Mouse (Mus musculus): ENCODE results near the gene Hexb. TPM values are rescaled to one million over a fixed set of nuclear protein-coding genes. Genes with fewer than 3 reads are reported as not detected.
"Not testable (repeated sequence)": the region's sequence is repeated elsewhere in the genome, so short reads cannot be mapped to it uniquely, and the experiment has no call there.

Hexb gene
- polyA plus RNA-seq, 1 experiment from 2014 or later = 59.0 TPM

- Histone ChIP-seq H3K4me1 (replicated peaks; ENCODE audit: insufficient read depth, low read length) (0 out of 2 replicates have a peak, but pooled peaks cover 3% of the 10 kb centered on the region), H3K9me3 (replicated peaks; ENCODE audit: low read length) (no peaks in the 10 kb centered on the region), H3K27ac (peak within 1 kb of the TSS; percentile 94), H3K4me3 (replicated peaks; ENCODE audit: low read depth, low read length) (peak within 1 kb of the TSS; percentile 89), H3K27me3 (ENCODE audit: insufficient read depth, low read length) (no peaks in the 10 kb centered on the region), H3K9ac (ENCODE audit: low read depth, low read length) (peak within 1 kb of the TSS; percentile 91), H3K36me3 (ENCODE audit: insufficient read depth, low read length) (peaks cover 11% of the 10 kb centered on the region; the same call in 1 of the 2 replicates), H3K4me2 (ENCODE audit: low read length) (peak within 1 kb of the TSS; percentile 75)
- TF ChIP-seq CTCF (IDR thresholded peaks at IDR 0.05; ENCODE audit: low read depth) = no peak
- under 1% methylated on average over 57 of the region's 57 CpGs for WGBS
- peak; percentile 98 for DNase-seq (ENCODE audit: low spot score)
- peak; percentile 97 for ATAC-seq (replicated peaks; ENCODE audit: low FRiP score, low read depth)
Observed at GRCm38 (mm10) chr13:97137466-97138400, 60.4 kb downstream of the Hexb start, which contains the start of the genes Gfm2 and Nsa2. Gene Gfm2, plus strand, starts transcription at chr13:97137937. Gene Nsa2, minus strand, starts transcription at chr13:97137937.

GRCm38 (mm10) chr13:97130413-97130812 lies 67.7 kb downstream of the Hexb start:
- ATAC-seq (replicated peaks; ENCODE audit: low FRiP score, low read depth); H3K27ac ChIP-seq; H3K4me2 ChIP-seq (ENCODE audit: low read length); H3K4me3 ChIP-seq (replicated peaks; ENCODE audit: low read depth, low read length); H3K9me3 ChIP-seq (replicated peaks; ENCODE audit: low read length); H3K4me1 ChIP-seq (replicated peaks; ENCODE audit: insufficient read depth, low read length); H3K27me3 ChIP-seq (ENCODE audit: insufficient read depth, low read length); H3K9ac ChIP-seq (ENCODE audit: low read depth, low read length); DNase-seq (ENCODE audit: low spot score): not testable (repeated sequence)
- WGBS = no CpG with 5 or more reads among the region's 2 CpGs
- peaks cover 19% of the 10 kb centered on the region; the same call in 1 of the 2 replicates for H3K36me3 ChIP-seq (ENCODE audit: insufficient read depth, low read length)

- not testable (repeated sequence) for H3K27ac ChIP-seq; H3K4me1 ChIP-seq (replicated peaks; ENCODE audit: insufficient read depth, low read length); H3K4me3 ChIP-seq (replicated peaks; ENCODE audit: low read depth, low read length); H3K4me2 ChIP-seq (ENCODE audit: low read length); H3K27me3 ChIP-seq (ENCODE audit: insufficient read depth, low read length); ATAC-seq (replicated peaks; ENCODE audit: low FRiP score, low read depth); H3K9ac ChIP-seq (ENCODE audit: low read depth, low read length); H3K9me3 ChIP-seq (replicated peaks; ENCODE audit: low read length); DNase-seq (ENCODE audit: low spot score)
- H3K36me3 ChIP-seq (ENCODE audit: insufficient read depth, low read length) = peaks cover 17% of the 10 kb centered on the region; the same call in 1 of the 2 replicates
- WGBS = 80% methylated on average over 2 of the region's 4 CpGs
Observed at GRCm38 (mm10) chr13:97129654-97130053, 68.5 kb downstream of the Hexb start.

Other genes with a start within 250 kb of the Hexb start
- not detected in 2 replicates for gene 1700029F12Rik, start 164.0 kb downstream of the Hexb start, polyA plus RNA-seq (2015; fragmentation: Nextera tagmentation; extraction: Ambion mirVana)
- gene Fam169a, start 131.1 kb downstream of the Hexb start, polyA plus RNA-seq (2015; fragmentation: Nextera tagmentation; extraction: Ambion mirVana) = 1.8 TPM in 2 replicates
- gene Gm6169, start 99.1 kb downstream of the Hexb start, polyA plus RNA-seq (2015; fragmentation: Nextera tagmentation; extraction: Ambion mirVana) = 4.1 and 5.2 TPM in 2 replicates
- 20.4 and 26.2 TPM in 2 replicates for gene Gfm2, start 60.4 kb downstream of the Hexb start, polyA plus RNA-seq (2015; fragmentation: Nextera tagmentation; extraction: Ambion mirVana)
- 65.8 and 71.0 TPM in 2 replicates for gene Nsa2, start 60.4 kb downstream of the Hexb start, polyA plus RNA-seq (2015; fragmentation: Nextera tagmentation; extraction: Ambion mirVana)
- gene Enc1, start 42.7 kb upstream of the Hexb start, polyA plus RNA-seq (2015; fragmentation: Nextera tagmentation; extraction: Ambion mirVana) = 8.1 and 9.2 TPM in 2 replicates

Measured in kidney, postnatal 0 days (tissue).